Mouse (Mus musculus) E14TG2a.4 (cell line): ENCODE measurements around the gene Dysf.

Experiments
- CTCF ChIP-seq: conservative IDR thresholded peaks from 2 replicates; pipeline ENCODE4 v1.5.1; 2014; ENCODE audit warnings: low read length
- POU5F1 ChIP-seq: IDR thresholded peaks from 2 replicates; pipeline ENCODE4 v1.6.1; 2014; ENCODE audit warnings: low read length, borderline replicate concordance

- TF ChIP-seq CTCF: no peak
- TF ChIP-seq POU5F1: no peak
These were observed 128.0 kb downstream of the Dysf start for GRCm38 (mm10) chr6:84136345-84136744.
